Mouse (Mus musculus) brain, embryonic 14.5 days (tissue): ENCODE measurements around the gene Utp20.

Source experiments
- CTCF ChIP-seq: fragments of 200-500 bp; IDR thresholded peaks from 2 replicates; pipeline ENCODE4 v1.5.1; 2012; ENCODE audit warnings: inconsistent platforms, mild to moderate bottlenecking, moderate library complexity, borderline replicate concordance; ENCODE audit not compliant: insufficient read depth, insufficient read length; ENCODE audit errors: extremely low read depth
- POLR2A ChIP-seq: fragments of 200-500 bp; IDR thresholded peaks from 2 replicates; pipeline ENCODE4 v1.6.1; 2012; ENCODE audit warnings: mild to moderate bottlenecking, inconsistent platforms, borderline replicate concordance; ENCODE audit not compliant: poor library complexity, insufficient read depth, insufficient read length, severe bottlenecking; ENCODE audit errors: extremely low read depth

DNA sequence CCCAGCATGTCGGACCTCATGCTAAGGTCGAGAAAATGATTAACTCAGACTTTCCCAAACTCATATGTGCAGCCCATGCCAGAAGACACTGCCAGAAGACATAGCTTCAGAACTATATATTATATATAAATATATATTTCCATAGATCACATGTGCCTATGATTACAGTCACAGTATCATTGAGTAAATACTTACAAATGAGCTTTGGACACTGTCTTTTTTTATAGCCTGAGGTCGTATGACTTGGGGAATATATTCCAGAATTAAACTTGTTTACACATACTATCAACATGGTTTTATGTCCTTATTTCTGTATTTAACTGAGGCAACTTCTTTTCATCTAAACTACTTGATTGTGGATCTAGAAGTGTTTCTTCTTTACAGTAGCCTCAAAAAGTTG lies 34.3 kb upstream of the Utp20 start:
- TF ChIP-seq CTCF (no peak), POLR2A (no peak)
